Mouse (Mus musculus): ENCODE data around the gene Lnx2.

Gene Lnx2

DNA sequence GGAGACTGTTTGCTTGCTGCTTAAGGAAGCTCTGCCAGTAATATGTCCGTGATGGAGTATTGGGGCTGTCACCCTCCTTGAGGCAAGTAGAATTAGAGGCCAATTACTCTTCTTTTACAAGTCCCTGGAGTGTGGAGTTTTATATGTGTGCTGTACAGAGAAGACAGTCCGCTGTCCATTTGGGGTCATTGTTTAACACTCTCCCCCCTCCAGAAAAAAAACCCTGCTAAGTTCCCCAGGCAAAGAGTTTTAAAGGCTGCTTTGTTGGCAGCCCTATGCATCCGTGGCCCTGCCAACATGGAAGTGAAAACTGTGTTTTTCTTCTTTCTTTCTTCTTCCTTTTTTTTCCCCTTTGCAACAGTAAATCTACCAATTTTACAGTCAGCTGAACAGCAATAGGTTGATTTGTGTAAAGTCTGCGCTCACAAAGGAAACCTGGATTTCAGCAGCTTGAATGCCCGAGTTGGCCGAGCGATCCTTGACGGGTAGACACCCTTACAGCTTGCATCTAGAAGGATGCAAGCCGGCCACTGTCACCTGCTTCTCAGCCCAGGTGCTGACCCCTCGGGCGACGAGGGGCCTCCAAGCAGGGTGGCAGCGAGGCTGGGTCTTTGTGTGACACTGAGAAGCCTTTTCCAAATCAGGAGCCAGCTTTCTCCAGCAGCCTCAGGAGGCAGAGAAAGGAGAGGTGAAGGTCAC is 107.5 kb downstream of the Lnx2 start:
- WGBS = 60% methylated on average over 13 of the region's 13 CpGs

Measured in cerebral cortex, adult 2 months (tissue).